Mouse (Mus musculus): ENCODE measurements around the gene Tmem199.
A peak's percentile ranks its signal among the peaks of the same experiment; 100 is the strongest.

Gene Tmem199

DNA sequence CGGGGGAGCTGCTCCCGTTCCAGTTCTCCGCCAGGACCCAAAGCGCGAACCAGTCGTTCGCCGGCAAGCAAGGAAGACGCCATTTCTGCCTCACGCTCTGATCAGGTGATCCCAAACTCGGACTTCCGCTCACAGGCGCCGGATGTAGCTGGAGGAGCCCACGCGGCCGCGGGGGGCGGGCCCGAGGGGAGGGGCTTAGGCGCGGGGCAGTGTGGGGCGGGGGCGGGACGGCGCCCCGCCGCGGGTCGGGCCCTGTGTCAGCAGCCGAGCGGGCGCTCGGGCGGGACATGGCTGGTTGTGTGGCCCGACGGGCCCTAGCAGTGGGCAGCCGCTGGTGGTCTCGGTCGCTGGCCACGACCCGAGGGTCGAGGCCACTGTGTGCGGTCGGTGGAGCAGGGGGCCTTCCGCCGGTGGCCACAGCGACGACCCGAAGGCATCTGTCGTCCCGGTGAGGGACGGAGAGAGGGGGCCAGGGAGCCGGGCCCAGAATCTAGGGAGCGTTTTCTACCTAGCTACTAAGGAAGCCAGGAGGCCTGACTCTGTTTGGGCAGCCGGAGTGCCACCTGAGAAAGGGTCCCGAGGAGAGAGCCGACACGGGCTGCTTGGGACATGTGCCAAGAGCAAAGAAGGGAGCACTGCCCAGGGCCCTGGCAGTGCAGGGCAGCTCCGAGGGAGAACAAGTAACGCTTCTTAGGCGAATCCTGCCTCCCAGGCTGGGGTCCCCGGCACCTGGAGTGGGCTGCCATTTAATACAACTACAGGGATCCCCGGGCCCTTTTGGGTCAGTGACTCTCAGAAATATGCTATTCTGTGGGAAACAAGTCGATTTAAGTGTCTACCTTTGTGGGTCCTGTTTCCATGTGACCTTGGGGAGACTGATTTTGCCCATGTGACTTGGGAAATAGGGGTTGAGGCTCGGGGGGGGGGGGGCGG lies at the start of gene Tmem199, which contains the start of gene Poldip2:
Gene Tmem199 (minus strand): TSS at position 148 of the 933 bp plus-strand sequence.
Gene Poldip2 (plus strand): TSS at position 169 of the 933 bp plus-strand sequence.
- TF ChIP-seq GATA4 (IDR thresholded peaks at IDR 0.05; ENCODE audit: insufficient replicate concordance, low read length), result no peak

DNA sequence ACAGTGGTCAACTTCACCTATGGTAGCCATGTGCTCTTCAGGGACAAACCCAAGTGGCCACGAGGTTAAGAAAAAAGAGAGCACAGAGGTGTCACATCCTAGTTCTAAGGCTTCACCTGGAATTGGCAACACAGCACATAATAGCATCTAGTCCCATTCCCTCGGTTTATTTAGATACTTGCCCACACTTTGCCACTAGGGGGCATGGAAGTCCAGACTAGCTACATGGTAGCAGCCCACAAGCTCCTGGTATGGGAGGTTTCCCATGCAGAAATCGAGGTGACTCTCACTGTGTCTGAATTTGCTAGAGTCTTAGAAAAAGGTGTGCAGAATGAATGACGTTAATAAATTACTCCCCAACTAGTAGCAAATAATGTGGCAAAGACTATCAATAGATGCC lies 48.5 kb upstream of the Tmem199 start:
- TF ChIP-seq GATA4 (IDR thresholded peaks at IDR 0.05; ENCODE audit: insufficient replicate concordance, low read length), result no peak

DNA sequence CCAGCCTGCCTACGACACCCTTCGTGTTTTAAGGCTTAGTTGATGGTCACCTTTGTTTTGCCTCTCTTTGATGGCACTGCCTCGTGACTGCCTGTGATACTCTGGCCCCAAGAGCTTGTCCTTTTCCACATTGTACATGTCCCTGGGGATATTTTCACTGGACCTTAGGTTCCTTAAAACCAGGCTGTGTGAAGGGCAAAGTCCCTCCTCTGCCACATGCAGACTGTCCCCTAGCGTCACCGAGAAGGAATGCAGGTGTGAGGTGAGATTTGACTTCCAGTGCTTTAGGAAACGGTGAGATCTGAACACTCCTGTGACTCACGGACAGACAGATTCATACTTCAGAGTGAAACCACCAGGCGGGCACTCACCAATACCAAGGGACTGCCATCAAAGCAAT lies 45.3 kb upstream of the Tmem199 start:
- no peak for TF ChIP-seq GATA4 (IDR thresholded peaks at IDR 0.05; ENCODE audit: insufficient replicate concordance, low read length)

GRCm38 (mm10) chr11:78556070-78556469 lies 44.1 kb upstream of the Tmem199 start:
- no peak for TF ChIP-seq GATA4 (IDR thresholded peaks at IDR 0.05; ENCODE audit: insufficient replicate concordance, low read length)

GRCm38 (mm10) chr11:78555623-78556022 lies 43.7 kb upstream of the Tmem199 start:
- peak; percentile 90; the same call in 1 of the 2 replicates for TF ChIP-seq GATA4 (IDR thresholded peaks at IDR 0.05; ENCODE audit: insufficient replicate concordance, low read length)

- TF ChIP-seq GATA4 (IDR thresholded peaks at IDR 0.05; ENCODE audit: insufficient replicate concordance, low read length), result no peak
Measured at GRCm38 (mm10) chr11:78551059-78551398, 39.1 kb upstream of the Tmem199 start.

DNA sequence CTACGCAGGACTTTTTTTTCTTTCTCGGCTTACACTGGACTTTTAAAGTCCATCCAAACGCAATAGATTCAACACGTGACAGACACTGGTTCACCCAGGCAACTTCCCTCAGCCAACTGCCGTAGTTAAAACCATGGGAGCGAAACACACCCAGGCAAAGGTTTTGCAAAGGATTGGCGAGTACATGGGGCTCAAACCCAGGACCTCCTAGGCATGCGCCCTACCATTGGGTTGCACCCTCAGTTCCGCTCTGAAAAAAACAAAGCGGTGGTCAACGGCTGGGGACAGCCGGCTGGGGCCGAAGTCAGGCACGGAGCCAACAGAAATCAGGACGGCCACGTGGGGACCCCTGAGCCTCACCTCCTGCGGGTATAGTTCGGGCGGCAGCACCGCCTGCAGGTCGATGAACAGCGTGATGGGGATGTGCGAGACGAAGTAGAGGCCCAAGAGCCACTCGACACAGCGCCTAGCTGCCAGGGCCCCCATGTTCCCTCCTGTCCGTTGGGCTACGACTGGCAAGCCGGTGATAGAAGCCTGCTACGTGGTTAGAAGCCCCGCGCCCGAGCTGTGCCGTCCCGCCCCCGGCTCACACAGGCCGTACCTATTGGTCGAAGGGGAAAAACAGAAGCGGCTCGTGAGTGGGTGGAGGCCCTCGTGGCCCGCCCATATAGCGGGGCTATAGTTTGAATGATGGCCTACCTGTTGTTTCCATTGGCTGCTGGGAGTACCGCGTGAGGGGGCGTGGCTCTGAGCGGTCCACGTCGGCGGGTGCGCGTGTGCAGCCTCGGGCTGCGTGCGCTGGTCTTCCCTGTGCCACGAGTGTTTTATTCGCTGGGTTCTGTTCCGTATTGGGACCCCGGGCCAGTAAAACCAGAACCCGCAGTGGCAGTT lies 38.4 kb upstream of the Tmem199 start, which contains the start of gene Tmem97:
Gene Tmem97 (minus strand): TSS at position 610 of the 891 bp plus-strand sequence.
- TF ChIP-seq GATA4 (IDR thresholded peaks at IDR 0.05; ENCODE audit: insufficient replicate concordance, low read length), result no peak

DNA sequence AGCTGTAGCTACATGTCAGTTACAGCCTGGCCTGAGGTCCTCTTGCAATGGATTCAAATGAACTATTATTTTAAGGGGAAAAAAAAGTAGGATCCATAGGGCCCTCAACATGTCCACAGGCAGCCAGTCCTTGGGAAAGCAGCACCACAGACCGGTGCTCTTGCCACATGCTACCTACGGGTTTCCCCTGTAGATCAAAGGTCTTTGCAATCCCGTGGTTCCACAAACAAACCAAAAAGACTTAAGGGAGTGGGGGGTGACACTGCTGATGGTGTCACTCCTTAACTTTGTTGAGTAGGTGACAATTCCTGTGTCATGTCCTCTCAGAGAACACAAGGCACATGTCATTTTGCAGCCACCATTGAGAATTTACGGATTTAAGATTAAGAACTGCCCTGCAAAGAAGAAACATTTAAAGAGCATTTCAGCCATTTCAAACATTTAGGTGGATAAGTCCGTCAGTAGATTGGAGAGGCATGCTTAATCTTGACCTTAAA lies 37.6 kb upstream of the Tmem199 start:
- no peak for TF ChIP-seq GATA4 (IDR thresholded peaks at IDR 0.05; ENCODE audit: insufficient replicate concordance, low read length)

GRCm38 (mm10) chr11:78547718-78548460 lies 35.9 kb upstream of the Tmem199 start:
- no peak; the same call in 1 of the 2 replicates for TF ChIP-seq GATA4 (IDR thresholded peaks at IDR 0.05; ENCODE audit: insufficient replicate concordance, low read length)

DNA sequence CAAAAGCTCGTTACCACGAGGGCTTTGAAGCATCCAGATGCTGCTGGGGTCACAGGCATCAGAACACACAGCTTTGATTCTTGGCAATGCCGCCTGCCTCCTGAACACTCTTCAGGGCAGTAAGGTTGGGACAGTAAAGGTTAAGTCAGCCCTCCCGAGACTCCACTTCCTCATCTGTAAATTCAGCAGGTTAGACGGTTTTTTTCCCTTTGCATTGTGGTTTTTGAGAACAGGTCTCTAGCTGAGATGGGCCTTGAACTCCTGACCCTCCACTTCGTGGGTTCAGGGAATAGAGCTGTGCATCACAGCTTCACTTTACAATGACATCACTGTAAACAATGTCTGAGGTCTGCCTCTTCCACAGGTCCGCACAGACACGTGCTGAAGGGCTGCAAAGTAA lies 33.2 kb upstream of the Tmem199 start:
- TF ChIP-seq GATA4 (IDR thresholded peaks at IDR 0.05; ENCODE audit: insufficient replicate concordance, low read length), result no peak

- TF ChIP-seq GATA4 (IDR thresholded peaks at IDR 0.05; ENCODE audit: insufficient replicate concordance, low read length), result no peak
Measured at GRCm38 (mm10) chr11:78544449-78545111, 32.6 kb upstream of the Tmem199 start.

- no peak for TF ChIP-seq GATA4 (IDR thresholded peaks at IDR 0.05; ENCODE audit: insufficient replicate concordance, low read length)
Measured at GRCm38 (mm10) chr11:78540358-78540757, 28.4 kb upstream of the Tmem199 start.

- TF ChIP-seq GATA4 (IDR thresholded peaks at IDR 0.05; ENCODE audit: insufficient replicate concordance, low read length), result no peak
Measured at GRCm38 (mm10) chr11:78536690-78537084, 24.7 kb upstream of the Tmem199 start.

DNA sequence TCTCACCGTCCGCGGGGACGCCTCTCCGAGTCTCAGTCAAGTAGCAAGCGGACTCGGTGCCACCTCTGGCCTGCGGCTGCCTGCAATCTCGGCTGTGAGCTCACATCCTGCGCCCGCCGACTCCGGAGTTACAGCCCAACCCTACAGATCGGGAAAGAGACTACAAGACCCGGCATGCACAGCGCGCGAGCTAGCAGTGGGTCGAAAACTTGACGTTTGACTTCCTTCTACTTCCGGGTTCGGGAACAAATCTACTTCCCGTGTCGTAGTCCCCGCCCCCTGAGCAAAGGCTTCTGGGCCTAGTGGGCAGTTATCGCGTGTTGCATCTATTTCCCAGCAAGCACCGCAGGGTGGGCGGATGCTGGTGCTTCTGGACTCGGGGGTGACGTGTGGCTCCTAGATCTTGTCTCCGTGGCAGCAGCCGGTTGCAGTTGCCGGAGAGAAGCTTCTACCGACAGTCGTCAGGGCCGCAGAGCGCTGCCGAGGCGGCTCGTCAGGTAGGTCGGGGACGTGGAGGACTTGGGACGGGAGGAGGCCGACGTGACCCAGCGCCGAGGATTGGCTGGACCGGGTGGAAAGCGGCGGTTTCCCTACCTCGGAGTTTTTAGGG lies 24.2 kb upstream of the Tmem199 start, which contains the start of the genes Tnfaip1 and Ift20:
Gene Tnfaip1 (minus strand): TSS at position 253 of the 610 bp plus-strand sequence.
Gene Ift20 (plus strand): TSS at position 282 of the 610 bp plus-strand sequence.
- peak; percentile 99 for TF ChIP-seq GATA4 (IDR thresholded peaks at IDR 0.05; ENCODE audit: insufficient replicate concordance, low read length)
